ENCODE assay signal across 8 mouse cellular contexts in genomic region chr5:140208743-140209409, GRCm38 (mm10).
DNase-seq lines count a peak whose midpoint lies in the region; ATAC-seq and TF ChIP-seq lines count a peak whose summit lies in the region.

No protein-coding gene starts in this region.

- peak; percentile 59; the same call in 1 of the 2 replicates for ATAC-seq in forebrain, embryonic 13.5 days
- peak; percentile 35; the same call in 1 of the 2 replicates for ATAC-seq in hindbrain, embryonic 12.5 days (ENCODE audit: low FRiP score)

- no peak overlapping the region for H3K4me2 ChIP-seq in forebrain, embryonic 13.5 days
- H3K4me2 ChIP-seq in hindbrain, embryonic 12.5 days (replicated peaks) = no peak overlapping the region

- no peak overlapping the region for H3K4me3 ChIP-seq in C2C12 (ENCODE audit: insufficient read depth, poor library complexity, severe bottlenecking)
- no peak overlapping the region for H3K4me3 ChIP-seq in forebrain, embryonic 13.5 days
- H3K4me3 ChIP-seq in hindbrain, embryonic 12.5 days = no peak overlapping the region

- WGBS in forebrain, embryonic 13.5 days = 39% methylated on average over 19 of the region's 19 CpGs
- 48% methylated on average over 19 of the region's 19 CpGs for WGBS in hindbrain, embryonic 12.5 days

- H3K79me3 ChIP-seq in C2C12 (ENCODE audit: low read depth) = no peaks in the 10 kb centered on the region

- no peaks in the 10 kb centered on the region for H3K79me2 ChIP-seq in C2C12 (ENCODE audit: control insufficient read depth, insufficient read depth)

- no peaks in the 10 kb centered on the region for H3K36me3 ChIP-seq in C2C12 (ENCODE audit: control insufficient read depth, insufficient read depth)
- H3K36me3 ChIP-seq in forebrain, embryonic 13.5 days (ENCODE audit: poor library complexity, severe bottlenecking) = no peaks in the 10 kb centered on the region
- H3K36me3 ChIP-seq in hindbrain, embryonic 12.5 days = no peaks in the 10 kb centered on the region

- peaks cover 12% of the 10 kb centered on the region for H3K4me1 ChIP-seq in forebrain, embryonic 13.5 days
- H3K4me1 ChIP-seq in hindbrain, embryonic 12.5 days = peaks cover 10% of the 10 kb centered on the region; the same call in 1 of the 2 replicates

- peak; percentile 19 for DNase-seq in adipocyte (ENCODE audit: low spot score)
- peak; percentile 30 to 36 for DNase-seq in layer of hippocampus, postnatal 10 days (ENCODE audit: low spot score in 2 of 2)
- peak; percentile 75 for DNase-seq in lung, postnatal 36 days
- DNase-seq in right cerebral cortex, adult 2 months (ENCODE audit: low spot score in 2 of 2) = peak; percentile 30 to 46
- DNase-seq in cerebellum, adult 8-10 months = no peak

- H3K27me3 ChIP-seq in C2C12 (ENCODE audit: control insufficient read depth, insufficient read depth, insufficient read length) = no peaks in the 10 kb centered on the region
- no peaks in the 10 kb centered on the region for H3K27me3 ChIP-seq in forebrain, embryonic 13.5 days
- no peaks in the 10 kb centered on the region for H3K27me3 ChIP-seq in hindbrain, embryonic 12.5 days

- no peaks in the 10 kb centered on the region for H3K9me3 ChIP-seq in forebrain, embryonic 13.5 days (replicated peaks)
- H3K9me3 ChIP-seq in hindbrain, embryonic 12.5 days (replicated peaks) = no peaks in the 10 kb centered on the region

- H3K27ac ChIP-seq in forebrain, embryonic 13.5 days = peak overlapping the region; percentile 41; the same call in 1 of the 2 replicates
- H3K27ac ChIP-seq in hindbrain, embryonic 12.5 days = no peak overlapping the region

- 0 out of 2 replicates have a peak overlapping the region, but pooled peaks have one; percentile 22 for H3K9ac ChIP-seq in forebrain, embryonic 13.5 days
- H3K9ac ChIP-seq in hindbrain, embryonic 12.5 days = no peak overlapping the region

- no peak for TF ChIP-seq CTCF in C2C12 (IDR thresholded peaks at IDR 0.05; ENCODE audit: control insufficient read depth, insufficient read depth, insufficient read length)

- H3ac ChIP-seq in C2C12 (ENCODE audit: control insufficient read depth, insufficient read length, low read depth) = no peak overlapping the region

TF ChIP-seq in C2C12, 6 proteins besides CTCF, POLR2A, EP300 and RAD21:
- peak; percentile 60 for TF ChIP-seq MYOD1 (IDR thresholded peaks at IDR 0.05; ENCODE audit: control insufficient read depth, insufficient read length, low read depth)
- TF ChIP-seq MYOG (IDR thresholded peaks at IDR 0.05; ENCODE audit: control insufficient read depth, extremely low read depth, insufficient read length) = no peak
